Mouse (Mus musculus): ENCODE measurements at regions not wholly inside any gene's neighbourhood (a gene's known extent, or its start where the extent isn't known, plus 50 kb on each side); places are given as distances from the start of the nearest gene placed in this dataset.

DNA sequence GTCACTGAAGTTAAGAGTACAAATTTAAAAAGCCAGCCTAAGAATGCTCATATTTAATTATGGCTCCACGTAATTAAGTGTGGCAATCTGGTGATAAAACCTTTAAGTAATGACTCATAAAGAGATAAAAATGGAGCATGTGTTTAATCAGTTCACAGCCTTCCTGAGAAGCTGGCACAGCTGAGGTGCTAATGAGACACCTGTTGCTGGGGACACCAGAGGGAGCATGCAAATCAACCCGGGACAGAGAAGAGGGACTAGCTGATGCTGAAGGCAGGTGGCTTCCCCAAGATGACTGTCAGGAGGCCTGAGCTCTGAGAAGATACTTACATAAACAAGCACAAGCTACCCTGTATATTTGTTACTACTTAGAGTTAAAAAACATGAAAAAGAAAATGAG lies 898.6 kb downstream of the Galc start:
- no peak for TF ChIP-seq CTCF (IDR thresholded peaks at IDR 0.05)
- TF ChIP-seq EP300 (IDR thresholded peaks at IDR 0.05), result no peak
